Mouse (Mus musculus) urinary bladder, adult 18-20 months (tissue): Measurements from ENCODE around the gene Tfpt.

ENCODE experiments used
- DNase-seq, 2 experiments: peaks; one replicate each; pipeline ENCODE4 v3.0.0; 2022; ENCODE audit warnings: low spot score in 2 of 2, mixed read lengths in 2 of 2

Gene Tfpt

DNA sequence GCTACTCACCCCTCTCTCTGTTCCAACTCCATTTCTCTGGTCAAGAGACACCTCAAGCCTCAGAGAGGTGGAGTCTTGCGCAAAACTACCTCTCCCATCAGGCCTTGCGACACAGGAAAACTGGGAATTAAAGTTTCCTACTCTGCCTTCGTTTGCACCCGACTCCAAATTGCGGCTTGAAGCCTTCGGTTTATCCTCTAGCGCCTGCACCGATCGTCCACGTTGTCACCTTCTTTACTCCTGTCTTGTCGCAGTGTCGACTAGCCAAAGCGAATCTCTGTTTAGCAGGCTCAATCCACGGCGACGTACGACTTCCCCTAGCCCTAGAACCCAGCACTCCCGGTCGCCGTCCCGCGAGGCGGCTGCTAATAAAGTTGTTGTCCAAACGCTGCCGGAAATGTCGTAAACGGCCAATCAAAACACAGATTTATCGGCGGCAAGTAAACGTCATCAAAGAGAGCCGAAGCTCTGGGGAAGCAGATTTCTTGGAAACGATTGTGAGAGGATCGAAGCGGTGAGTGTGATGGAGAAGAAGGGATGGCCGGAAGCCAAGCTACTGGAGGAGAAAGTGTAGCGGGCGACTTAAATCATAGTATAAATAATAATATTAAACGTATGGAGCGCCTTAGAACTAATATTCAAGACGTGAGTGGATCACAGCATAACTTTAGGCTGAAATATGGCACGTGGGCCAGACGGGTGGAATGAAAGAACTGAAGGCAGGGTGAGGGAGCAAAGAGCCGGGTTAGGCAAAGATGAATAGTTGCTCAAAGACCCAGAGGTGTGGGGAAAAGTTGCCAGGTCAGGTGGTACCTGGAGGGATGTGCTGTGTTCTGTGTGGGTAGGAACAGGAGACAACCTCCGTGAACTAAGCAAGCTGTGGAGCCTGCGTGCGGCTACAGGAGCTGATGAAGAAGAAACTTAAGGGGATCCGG lies at the start of gene Tfpt, which contains the start of gene Prpf31:
Gene Tfpt, minus strand, starts transcription at position 387 of the 935 bp plus-strand sequence.
Gene Prpf31, plus strand, starts transcription at position 443 of the 935 bp plus-strand sequence.
- peak; percentile 91 to 92 for DNase-seq

DNA sequence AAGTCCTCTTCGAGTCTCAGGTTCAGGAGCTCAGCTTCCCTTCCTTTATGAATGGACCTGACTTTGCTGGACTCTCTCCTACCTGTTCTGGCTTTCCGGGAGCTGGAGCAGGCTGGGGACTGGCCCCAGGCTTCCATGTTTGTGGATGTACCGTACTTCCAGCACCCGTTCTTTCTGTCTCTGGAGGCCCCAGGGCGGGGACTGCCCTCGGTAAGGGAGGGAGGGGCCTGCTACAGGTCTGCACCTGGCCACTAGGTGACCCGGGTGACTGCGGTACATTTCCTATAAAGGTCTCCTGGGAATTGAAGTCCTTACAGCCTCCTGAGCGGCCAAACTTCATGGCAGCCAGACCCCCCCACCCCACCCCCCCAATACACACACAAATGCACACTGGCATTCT lies 47.6 kb upstream of the Tfpt start, which contains the start of gene Tmc4:
Gene Tmc4, minus strand, starts transcription at position 212 of the 400 bp plus-strand sequence.
- DNase-seq: peak; percentile 55 to 62

DNA sequence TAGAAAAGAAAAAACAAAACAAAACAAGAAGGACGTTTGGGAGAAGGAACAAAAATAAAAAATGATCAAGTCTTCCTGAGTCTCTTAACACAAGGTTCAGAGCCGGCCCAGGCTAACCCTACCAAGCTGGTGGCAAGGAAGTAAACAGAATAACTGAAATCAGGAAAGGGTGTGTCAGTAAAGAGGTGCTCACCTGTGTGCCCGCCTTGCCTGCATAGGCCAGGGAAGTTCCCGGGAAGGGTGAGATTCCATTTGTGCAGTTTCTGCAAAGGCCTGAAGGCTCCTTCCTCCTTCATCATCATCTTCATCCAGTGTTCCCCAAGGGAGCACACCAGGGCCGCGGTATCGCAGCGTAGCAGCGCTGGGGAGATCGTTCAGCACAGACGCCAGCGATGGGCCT lies 46.6 kb upstream of the Tfpt start:
- peak in 1 of 2 experiments; percentile 18 for DNase-seq

DNA sequence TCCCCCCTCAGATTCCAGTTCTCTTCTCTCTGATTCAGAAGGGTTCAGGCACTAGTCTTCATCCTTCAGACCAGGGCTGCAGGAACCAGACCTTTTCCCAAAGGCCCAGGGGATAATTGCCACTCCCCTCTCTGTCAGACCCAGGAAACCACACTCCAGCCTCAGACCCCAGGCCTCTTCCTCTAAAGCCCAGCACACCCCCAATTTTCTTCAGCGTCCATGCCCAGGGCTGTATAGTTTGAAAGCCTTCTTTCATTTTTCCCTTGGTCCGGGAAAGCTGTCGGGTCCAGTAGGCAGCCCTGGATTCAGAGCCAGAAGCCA lies 45.5 kb upstream of the Tfpt start:
- no peak for DNase-seq

DNA sequence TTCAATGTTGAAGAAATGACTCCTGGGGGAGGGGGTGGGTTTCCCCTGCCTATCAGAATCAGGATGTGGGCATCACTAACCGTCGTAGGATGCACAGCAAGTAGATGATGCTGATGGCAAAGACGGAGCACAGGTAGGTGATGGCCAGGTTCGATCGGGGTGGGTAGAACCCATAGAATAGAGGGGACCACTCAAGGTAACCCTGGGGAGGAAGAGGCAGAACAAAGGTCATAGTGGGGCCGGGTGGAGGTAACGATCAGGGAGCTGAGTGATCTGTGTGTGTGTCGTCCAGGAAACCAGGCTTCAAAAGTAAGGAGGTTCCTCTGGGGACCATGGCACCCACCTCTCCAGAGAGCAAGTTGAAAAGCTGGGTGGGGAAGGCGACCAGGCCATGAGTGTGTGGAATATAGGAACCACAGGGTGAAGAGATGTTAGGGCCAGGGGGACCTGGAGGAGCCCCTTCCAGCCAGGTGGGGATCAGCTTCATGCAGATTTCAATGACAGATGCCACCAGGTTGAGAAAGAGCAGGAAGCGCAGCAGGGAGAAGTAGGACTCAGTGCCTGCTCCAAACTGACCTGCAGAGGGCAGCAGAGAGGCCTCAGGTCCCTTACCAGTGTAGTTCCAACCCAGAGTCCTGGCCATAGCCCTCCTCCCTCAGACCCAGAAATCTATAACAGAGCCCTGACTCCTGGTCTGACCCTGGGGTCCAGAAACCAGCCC lies 44.9 kb upstream of the Tfpt start:
- peak; percentile 60 to 64 for DNase-seq

DNA sequence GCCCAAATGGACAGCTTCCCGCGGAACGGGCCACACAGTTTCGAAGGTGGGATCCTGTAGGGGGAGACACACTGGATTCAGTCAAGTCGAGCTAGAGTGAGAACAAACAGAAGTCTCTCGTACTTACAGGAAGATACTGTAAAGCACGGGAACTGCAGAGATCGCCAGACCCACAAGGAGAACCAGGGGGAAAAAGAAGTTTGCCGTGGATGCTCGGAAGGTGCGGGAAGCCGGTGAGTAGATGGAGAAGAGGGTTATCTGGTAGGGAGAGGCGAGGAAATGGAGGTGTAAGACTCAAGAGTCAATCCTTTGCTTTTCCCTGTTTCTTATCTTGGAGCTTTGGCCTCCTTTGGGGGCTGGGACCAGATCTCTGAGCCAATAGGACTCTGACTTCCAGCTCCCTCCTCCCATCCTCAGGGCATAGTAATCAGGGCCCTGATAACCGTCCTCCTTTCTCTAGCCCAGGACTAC lies 37.2 kb upstream of the Tfpt start:
- DNase-seq: no peak

DNA sequence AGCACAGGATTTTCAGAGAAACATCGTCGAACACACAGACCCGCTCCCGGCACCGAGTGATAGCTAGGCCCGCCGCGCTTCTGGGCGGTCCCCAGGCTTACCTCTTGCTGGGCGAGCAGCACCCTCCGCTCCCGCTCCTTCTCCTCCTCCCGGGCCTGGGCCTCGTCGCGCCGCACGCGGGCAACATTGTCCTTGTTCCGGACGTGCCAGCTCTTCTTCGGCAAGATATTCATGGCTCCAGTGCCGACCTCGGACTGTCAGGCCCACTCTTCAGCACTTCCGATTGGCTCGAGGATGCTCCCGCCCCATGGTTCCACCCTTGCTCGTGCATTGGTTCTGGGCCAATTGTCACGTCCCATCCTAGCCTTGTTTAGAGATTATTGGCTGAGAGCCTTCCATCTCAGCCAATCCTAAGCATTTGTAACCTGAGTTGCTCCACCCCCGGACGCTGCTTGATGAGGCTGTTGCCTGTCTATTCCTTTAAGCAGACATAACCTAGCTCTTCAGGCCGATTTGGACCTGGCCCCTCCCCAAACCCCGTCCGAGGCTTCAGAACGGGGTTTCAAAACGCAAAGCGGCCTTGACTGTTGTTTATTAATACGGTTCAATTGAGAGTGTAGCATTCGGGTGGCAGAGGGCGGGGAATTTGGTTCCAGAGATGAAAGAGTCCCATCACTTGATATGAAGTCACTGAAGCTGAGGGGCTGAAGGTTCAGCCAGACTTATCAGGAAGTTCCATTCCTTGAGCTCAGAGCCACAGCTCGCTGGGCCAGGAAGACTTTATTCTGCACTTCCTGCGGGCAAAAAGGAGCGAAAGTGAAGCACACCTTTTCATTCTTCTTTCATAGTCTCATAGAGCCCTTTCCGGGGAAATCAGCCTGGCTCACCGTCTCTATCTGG lies 35.7 kb upstream of the Tfpt start, which contains the start of gene Leng1:
Gene Leng1, minus strand, starts transcription at position 626 of the 900 bp plus-strand sequence.
- DNase-seq: peak; percentile 89 to 96

DNA sequence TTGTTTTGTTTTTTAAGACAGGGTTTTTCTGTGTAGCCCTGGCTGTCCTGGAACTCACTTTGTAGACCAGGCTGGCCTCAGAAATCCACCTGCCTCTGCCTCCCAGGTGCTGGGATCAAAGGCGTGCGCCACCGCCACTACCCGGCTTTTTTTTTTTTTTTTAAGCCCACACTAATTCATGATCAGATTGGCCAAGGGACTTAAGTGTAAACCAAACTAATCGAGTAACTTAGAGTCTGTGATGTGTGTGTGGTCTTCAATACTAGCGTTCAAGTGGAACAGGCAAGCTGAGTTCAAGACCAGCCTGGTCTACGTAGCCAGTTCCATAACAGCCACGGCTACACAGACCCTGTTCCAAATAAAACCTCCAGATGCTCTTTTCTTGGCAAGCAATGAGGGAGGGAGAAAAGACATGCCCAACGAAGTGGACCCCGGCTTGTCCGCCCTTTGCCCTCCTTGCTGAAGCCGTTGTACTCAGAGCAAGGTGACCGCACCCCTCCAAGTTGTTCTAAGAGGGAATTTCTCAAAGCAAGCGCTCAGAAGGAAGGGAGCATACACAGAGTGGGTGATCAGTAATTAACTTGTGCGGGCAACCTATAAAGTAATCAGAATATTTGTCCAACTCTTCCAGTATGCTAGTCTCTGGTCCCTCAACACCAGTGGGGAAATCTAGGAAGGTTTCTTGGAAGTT lies 34.9 kb upstream of the Tfpt start:
- DNase-seq: no peak

DNA sequence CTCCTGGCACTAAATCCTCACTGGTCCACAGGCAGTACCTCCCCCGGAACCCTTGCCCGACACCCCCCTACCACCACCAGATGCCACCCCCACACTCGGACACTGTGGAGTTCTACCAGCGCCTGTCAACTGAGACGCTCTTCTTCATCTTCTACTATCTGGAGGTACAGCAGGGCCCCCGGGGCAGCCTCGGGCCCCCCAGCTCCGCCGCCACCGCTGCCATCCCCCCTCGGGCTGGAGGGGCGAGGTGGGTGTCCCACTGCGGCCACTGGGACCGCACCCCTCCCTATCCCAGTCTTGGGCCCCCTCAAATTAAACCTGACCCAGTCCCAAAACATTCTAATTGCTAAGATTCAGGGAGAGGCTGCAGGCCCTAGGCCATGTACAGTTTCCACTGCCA lies 28.8 kb upstream of the Tfpt start:
- DNase-seq: no peak

DNA sequence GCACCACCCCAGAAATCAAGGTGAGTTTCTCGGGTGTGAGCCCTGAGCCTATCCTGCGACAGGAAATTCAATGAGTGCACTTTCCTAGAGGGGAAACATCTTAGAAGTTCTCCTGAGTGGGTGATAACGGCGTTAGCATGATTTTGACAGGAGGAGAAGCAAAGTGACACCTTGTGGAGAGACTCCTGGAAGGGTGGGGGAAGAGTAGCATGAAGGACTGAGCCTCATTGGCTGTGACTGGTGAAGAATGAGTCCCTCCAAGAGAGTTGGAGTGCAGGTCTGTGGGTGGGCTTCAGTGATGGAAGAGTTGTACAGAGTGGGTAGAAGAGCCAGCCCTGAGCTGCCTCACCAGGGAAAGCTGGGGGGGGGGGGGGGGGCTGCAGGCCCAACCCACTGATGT lies 27.2 kb upstream of the Tfpt start:
- no peak for DNase-seq

DNA sequence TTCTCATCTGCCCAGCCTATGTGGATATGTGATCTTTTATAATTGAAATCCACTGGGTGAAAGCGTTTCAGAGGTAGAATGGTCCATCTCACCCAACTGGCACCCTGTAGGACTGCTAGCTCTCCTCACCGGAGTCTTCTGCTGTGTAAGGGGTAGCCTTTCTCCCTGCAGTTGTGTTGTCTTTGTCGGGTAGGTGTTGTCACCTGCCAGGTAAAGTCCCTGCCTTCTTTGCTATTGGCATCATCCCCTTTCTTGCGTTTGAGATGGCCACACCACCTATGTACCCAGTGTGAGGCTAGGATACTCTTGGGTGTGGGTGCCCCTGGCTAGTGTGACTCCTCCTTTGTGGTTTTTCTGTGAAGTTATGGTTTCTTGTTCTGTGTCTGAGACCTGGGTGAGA lies 16.9 kb upstream of the Tfpt start:
- DNase-seq: no peak

DNA sequence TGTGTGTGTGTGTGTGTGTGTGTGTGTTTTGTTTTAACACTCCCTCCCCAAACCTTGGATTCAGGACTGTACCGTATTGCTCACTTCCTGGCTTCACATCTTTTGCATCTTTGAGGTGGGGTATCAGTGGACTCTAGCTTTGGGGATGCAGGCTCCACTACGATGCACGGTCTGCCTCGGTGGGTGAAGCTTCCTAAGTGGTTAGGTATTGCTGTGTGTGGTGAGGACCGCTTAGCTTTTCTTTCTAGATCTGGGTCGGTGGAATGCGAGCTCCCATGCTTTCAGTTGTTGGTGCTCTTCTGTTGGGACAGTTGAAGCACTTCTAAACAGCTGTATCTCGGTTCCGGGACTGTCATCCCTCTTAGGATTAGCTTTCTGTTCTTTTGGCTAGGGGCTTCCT lies 16.5 kb upstream of the Tfpt start:
- no peak for DNase-seq

DNA sequence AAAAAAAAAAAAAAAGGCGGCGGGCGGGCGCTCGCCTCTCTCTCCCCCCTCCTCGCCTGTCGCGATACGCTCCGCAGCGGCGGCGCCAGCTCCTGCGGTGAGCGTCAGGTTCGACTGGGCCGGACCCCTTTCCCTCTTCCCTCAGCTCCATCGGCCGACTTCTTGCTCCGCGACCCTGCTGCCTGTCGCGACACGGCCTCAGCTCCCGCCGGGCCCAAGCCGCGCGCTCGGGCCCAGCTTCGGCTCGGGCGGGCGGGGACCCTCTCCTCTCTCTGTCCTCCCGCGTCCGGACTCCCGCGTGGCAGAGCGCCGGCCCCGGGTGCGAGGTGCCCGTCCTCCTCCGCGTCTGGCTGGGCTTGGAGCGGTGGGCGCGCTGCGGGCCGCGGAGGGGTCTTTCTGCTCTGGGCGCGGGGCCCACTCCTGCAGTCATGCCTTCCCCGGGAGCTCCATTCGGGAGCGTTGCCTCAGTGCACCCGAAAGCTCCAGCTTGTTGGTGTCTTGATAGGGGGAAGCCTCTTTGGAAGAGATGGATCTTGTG lies 15.8 kb upstream of the Tfpt start:
- DNase-seq: no peak

DNA sequence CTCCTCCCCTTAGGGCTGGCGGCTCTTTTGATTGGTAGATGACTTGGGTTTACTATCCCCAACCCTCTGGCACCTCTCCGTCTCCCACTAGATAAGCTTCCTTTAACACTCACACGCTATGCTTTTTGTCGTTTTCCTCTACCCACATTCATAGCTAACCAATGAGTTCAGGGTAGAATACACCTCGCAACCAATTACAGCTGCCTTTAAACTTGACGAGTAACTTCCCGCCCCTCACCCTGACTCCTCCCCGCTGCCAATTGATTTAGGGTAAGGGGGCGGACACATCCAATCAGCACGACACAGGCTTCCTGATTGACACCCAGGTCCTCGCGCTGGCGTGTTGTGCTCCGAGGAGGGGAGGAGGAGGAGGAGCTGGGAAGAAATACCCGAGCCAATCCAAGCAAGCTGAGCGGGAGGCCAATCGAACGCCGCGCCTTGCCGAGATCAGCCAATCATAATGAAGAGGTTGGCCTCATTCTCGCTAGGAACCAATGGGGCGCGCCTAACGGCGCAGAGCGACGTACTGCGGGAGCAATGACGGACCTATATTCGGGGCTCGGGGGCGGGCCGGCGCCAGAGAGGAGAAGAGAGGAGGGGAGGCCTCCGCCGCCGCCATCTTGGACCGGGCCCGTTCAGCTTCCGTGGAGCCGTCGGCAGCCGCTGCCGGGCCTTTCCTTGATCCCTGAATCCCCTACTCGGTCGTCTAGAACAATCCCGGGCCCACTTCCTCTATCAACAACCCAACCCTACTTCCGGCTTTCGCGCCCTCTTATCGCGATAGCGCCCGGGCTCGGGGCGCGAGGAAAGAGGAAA lies 15.2 kb upstream of the Tfpt start, which contains the start of gene Cnot3:
Gene Cnot3, plus strand, starts transcription at position 597 of the 816 bp plus-strand sequence.
- peak; percentile 91 to 99 for DNase-seq

DNA sequence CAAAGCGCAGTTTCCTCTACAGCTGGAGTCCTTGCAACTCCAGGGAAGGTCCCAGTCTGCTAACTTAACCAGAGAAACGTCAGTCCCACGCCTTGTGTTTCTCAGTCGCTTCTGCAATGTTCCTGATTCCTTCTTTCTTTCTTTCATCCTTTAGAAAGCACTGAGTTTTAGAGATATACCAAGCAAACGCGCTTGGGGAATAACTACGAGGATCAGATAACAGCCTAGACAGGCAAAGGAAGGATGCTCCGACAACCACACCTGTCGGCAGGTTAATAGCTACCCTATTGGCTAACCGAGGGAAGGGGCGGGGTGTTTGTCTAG lies 14.6 kb upstream of the Tfpt start:
- DNase-seq: peak in 1 of 2 experiments; percentile 93

DNA sequence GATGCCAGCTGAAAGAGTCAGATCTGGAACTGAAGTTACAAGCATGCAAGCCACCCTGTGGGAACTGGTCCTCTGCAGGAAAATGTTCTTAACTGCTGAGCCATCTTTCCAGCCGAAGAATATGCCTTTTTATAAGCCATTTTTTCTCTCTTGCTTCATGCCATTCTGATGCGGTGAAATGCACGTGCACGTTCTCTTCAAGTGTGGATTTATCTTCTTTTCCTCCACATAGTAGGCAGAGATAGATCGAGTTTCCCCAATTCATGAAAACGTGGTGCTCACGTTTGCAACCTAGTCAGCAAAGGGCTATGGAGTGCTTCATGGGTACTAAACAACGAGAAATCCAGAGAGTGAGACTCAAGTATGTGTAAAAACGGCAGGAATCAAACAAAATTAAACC lies 14.1 kb upstream of the Tfpt start:
- DNase-seq: no peak

DNA sequence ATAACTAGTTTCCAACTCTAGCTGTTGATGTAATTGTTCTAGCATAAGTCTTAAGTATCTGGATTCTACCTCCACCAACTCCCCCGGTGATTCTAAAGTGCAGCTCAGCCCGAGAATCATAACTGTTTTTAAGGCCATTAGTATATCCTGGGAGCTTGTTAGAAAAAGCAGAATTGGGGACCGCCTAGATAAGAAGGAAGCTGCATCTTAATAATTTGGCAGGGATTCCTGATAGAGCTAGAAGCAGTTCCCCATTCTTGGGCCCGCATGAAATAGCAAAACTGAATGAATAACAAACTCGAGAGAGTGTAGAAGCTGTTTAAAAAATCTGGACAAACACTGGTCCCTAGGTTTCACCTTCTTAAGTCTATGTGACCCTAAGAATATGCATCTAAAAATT lies 13.7 kb upstream of the Tfpt start:
- DNase-seq: no peak

DNA sequence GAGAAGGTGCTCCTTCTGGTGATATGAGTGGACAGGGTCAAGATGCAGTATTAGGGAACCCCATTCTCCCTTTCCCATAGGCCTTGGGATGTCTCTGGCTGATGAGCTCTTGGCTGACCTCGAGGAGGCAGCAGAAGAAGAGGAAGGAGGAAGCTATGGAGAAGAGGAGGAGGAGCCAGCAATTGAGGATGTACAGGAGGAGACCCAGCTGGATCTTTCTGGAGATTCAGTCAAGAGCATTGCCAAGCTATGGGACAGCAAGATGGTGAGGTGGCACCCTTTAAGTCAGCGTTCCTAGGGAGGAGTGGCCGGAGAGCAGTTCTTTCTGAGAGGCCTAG lies 718 bp upstream of the Tfpt start:
- no peak for DNase-seq

DNA sequence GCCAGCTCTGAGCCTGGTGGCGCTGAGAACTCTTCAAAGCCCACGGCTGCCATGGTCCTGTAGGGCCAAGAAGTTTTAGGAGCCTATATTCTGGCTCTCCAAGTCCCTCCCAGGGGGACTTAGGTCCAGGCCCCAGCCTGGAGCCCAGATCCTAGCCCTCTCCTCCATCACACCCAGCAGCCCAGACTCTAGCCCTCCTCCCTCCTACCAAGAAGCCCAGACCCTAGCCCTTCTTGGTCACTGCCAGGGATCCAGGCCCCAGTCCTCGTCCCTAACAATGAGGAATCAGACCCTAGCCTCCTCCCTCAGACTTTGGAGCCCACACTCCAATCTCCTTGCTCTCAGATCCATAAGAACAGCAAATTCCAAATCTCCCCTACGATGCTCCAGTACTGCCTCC lies 699 bp downstream of the Tfpt start:
- DNase-seq: no peak
